ENCODE assay signal across 26 mouse cellular contexts in the genomic region with DNA sequence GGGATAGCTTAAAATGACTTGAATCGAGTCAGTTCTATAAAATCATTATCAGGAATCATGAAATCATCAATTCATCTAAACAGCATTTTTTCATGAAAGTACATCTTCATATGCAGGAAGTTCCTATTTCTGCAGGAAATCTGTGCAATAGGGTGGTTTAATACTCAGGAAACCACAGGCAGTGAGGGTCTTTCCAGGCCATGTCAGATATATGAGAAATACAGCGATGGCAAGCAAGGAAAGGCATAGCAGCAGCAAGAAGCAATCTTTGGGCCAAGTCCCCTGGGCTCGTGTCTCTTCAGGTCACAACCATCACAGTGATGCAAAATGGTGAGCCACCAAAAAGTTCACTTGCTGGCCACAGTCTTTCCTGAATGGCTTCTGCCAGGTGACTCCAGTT. TPM values are rescaled to one million over a fixed set of nuclear protein-coding genes. Genes with fewer than 3 reads are reported as not detected.
DNase-seq lines count a peak whose midpoint lies in the region; ATAC-seq lines count a peak whose summit lies in the region.
"Had no signal": no experiment of that assay in that cellular context is flagged by ENCODE, and none has a peak within 500 bp of the region (broad histone marks: within the 10 kb centered on the region; RNA-seq: fewer than 3 reads in every experiment).

No protein-coding gene starts in this region.

- no peak overlapping the region for H3K9ac ChIP-seq in midbrain, embryonic 14.5 days (replicated peaks; ENCODE audit: low read length)
- H3K9ac ChIP-seq: embryonic facial prominence, embryonic 12.5 days; forebrain, embryonic 13.5 days; forebrain, embryonic 15.5 days; forebrain, postnatal 0 days had no signal

- no peak overlapping the region for H3K27ac ChIP-seq in midbrain, embryonic 14.5 days (replicated peaks; ENCODE audit: low read depth, low read length)
- H3K27ac ChIP-seq: embryonic facial prominence, embryonic 10.5 days; embryonic facial prominence, embryonic 12.5 days; forebrain, embryonic 13.5 days; forebrain, embryonic 15.5 days had no signal

- no peak for DNase-seq in adrenal gland, postnatal 10 days
- no peak for DNase-seq in midbrain, embryonic 14.5 days
- DNase-seq: adrenal gland, adult 8-10 months; adrenal gland, postnatal 25 days; B cell, adult 2 months; cerebellum, adult 11 months; cerebellum, adult 18-20 months; cerebellum, adult 8-10 months; cerebellum, adult 9-11 months; cerebellum, postnatal 14 days; cerebellum, postnatal 36 days; forebrain, postnatal 0 days had no signal

- WGBS in midbrain, embryonic 14.5 days: 86% methylated on average over 3 of the region's 3 CpGs

- no peak overlapping the region for H3K4me3 ChIP-seq in midbrain, embryonic 14.5 days (replicated peaks; ENCODE audit: low read depth, low read length)
- H3K4me3 ChIP-seq: embryonic facial prominence, embryonic 10.5 days; embryonic facial prominence, embryonic 12.5 days; forebrain, embryonic 13.5 days; forebrain, embryonic 15.5 days had no signal

- H3K27me3 ChIP-seq in midbrain, embryonic 14.5 days (ENCODE audit: control insufficient read depth, insufficient read depth, low read length): no peaks in the 10 kb centered on the region
- H3K27me3 ChIP-seq: embryonic facial prominence, embryonic 12.5 days; forebrain, embryonic 13.5 days; forebrain, embryonic 15.5 days had no signal

- no peak overlapping the region for H3K4me2 ChIP-seq in midbrain, embryonic 14.5 days (ENCODE audit: low read length)
- H3K4me2 ChIP-seq: embryonic facial prominence, embryonic 12.5 days; forebrain, embryonic 13.5 days; forebrain, embryonic 15.5 days had no signal

- H3K9me3 ChIP-seq in midbrain, embryonic 14.5 days (ENCODE audit: control insufficient read depth, low read length): no peaks in the 10 kb centered on the region
- H3K9me3 ChIP-seq: embryonic facial prominence, embryonic 10.5 days; embryonic facial prominence, embryonic 12.5 days; forebrain, embryonic 13.5 days; forebrain, embryonic 15.5 days had no signal

- peak; percentile 77; the same call in 1 of the 2 replicates for ATAC-seq in common myeloid progenitor, adult 5-6 weeks (replicated peaks; ENCODE audit: low read depth, poor library complexity, severe bottlenecking)
- peak; percentile 76 to 79 for ATAC-seq in hematopoietic stem cell, adult 5-6 weeks (replicated peaks in 1 of 2; ENCODE audit: insufficient read depth in 1 of 2, low FRiP score in 2 of 2, low TSS enrichment in 1 of 2, low read depth in 1 of 2, poor library complexity in 2 of 2, severe bottlenecking in 2 of 2)
- ATAC-seq in megakaryocyte, adult 5-6 weeks (ENCODE audit: poor library complexity, severe bottlenecking): no peak
- no peak for ATAC-seq in midbrain, embryonic 14.5 days (ENCODE audit: low FRiP score, low TSS enrichment)
- ATAC-seq: activated CD4-positive, CD25-positive, alpha-beta regulatory T cell, adult 4 months; CD4-positive, CD25-positive, alpha-beta regulatory T cell, adult 4 months; forebrain, embryonic 13.5 days; forebrain, embryonic 15.5 days; forebrain, postnatal 0 days; Patski had no signal

- H3K4me1 ChIP-seq in midbrain, embryonic 14.5 days (ENCODE audit: control insufficient read depth, insufficient read depth, low read length): no peaks in the 10 kb centered on the region
- H3K4me1 ChIP-seq: embryonic facial prominence, embryonic 10.5 days; embryonic facial prominence, embryonic 12.5 days; forebrain, embryonic 13.5 days; forebrain, embryonic 15.5 days had no signal

- no peaks in the 10 kb centered on the region for H3K36me3 ChIP-seq in midbrain, embryonic 14.5 days (ENCODE audit: control insufficient read depth, insufficient read depth, low read length)
- H3K36me3 ChIP-seq: embryonic facial prominence, embryonic 10.5 days; embryonic facial prominence, embryonic 12.5 days; forebrain, embryonic 15.5 days; G1E had no signal

RNA-seq across cellular contexts. Expression of gene Cav3, which starts 13.6 kb away (rescaled TPM):
- total RNA-seq in common myeloid progenitor, adult 5-6 weeks (2017): not detected in 2 replicates
- not detected in 2 replicates for total RNA-seq in hematopoietic stem cell, adult 5-6 weeks (2017)
- total RNA-seq in adrenal gland, postnatal 10 days (2021): 10 to 100 TPM in 1 of 2 experiments, 1 to 10 TPM in 1; 4.2 to 11.3 TPM
- not detected in 2 replicates for total RNA-seq in megakaryocyte, adult 5-6 weeks (2015)
- not detected in 2 replicates for total RNA-seq in megakaryocyte, adult 5-6 weeks (2017)
- polyA plus RNA-seq in midbrain, embryonic 14.5 days (2014; fragmentation: Nextera tagmentation; extraction: Ambion mirVana): not detected in 2 replicates
- total RNA-seq: adrenal gland, adult 18-20 months; adrenal gland, adult 8-10 months; adrenal gland, postnatal 25 days; CH12.LX; forebrain, postnatal 0 days; G1E had no signal
- polyA plus RNA-seq: activated CD4-positive, CD25-positive, alpha-beta regulatory T cell, adult 4 months; CD4-positive, CD25-positive, alpha-beta regulatory T cell, adult 4 months; embryonic facial prominence, embryonic 10.5 days; forebrain, embryonic 11.5 days; forebrain, embryonic 13.5 days; forebrain, embryonic 15.5 days; G1E; Patski had no signal

RNA-seq across cellular contexts. Expression of gene Oxtr, which starts 44.1 kb away (rescaled TPM):
- 0.09 TPM in 1 of 2 replicates, not detected in the other for total RNA-seq in common myeloid progenitor, adult 5-6 weeks (2017)
- not detected in 2 replicates for total RNA-seq in hematopoietic stem cell, adult 5-6 weeks (2017)
- total RNA-seq in adrenal gland, postnatal 10 days (2021): 10 to 100 TPM; 38.6 to 39.8 TPM
- not detected in 2 replicates for total RNA-seq in megakaryocyte, adult 5-6 weeks (2015)
- 0.15 TPM in 1 of 2 replicates, not detected in the other for total RNA-seq in megakaryocyte, adult 5-6 weeks (2017)
- 0.64 and 1.1 TPM in 2 replicates for polyA plus RNA-seq in midbrain, embryonic 14.5 days (2014; fragmentation: Nextera tagmentation; extraction: Ambion mirVana)
- total RNA-seq: CH12.LX had no signal
- polyA plus RNA-seq: activated CD4-positive, CD25-positive, alpha-beta regulatory T cell, adult 4 months; CD4-positive, CD25-positive, alpha-beta regulatory T cell, adult 4 months had no signal

RNA-seq across cellular contexts. Expression of gene Ssu2, which starts 57.9 kb away (rescaled TPM):
- not detected in 2 replicates for total RNA-seq in common myeloid progenitor, adult 5-6 weeks (2017)
- not detected in 2 replicates for total RNA-seq in hematopoietic stem cell, adult 5-6 weeks (2017)
- 1 to 10 TPM; 2.3 to 3.0 TPM for total RNA-seq in adrenal gland, postnatal 10 days (2021)
- total RNA-seq in megakaryocyte, adult 5-6 weeks (2015): not detected in 2 replicates
- total RNA-seq in megakaryocyte, adult 5-6 weeks (2017): not detected in 2 replicates
- not detected in 2 replicates for polyA plus RNA-seq in midbrain, embryonic 14.5 days (2014; fragmentation: Nextera tagmentation; extraction: Ambion mirVana)
- total RNA-seq: CH12.LX, G1E had no signal
- polyA plus RNA-seq: activated CD4-positive, CD25-positive, alpha-beta regulatory T cell, adult 4 months; CD4-positive, CD25-positive, alpha-beta regulatory T cell, adult 4 months; forebrain, embryonic 11.5 days; forebrain, embryonic 13.5 days; G1E; Patski had no signal

Comparison
In these comparisons a context has a peak if more than half of its experiments do, and no peak if none do; other contexts are left out.
1. ATAC-seq: peak in common myeloid progenitor, adult 5-6 weeks (single experiment) and hematopoietic stem cell, adult 5-6 weeks (2 of 2); none in megakaryocyte, adult 5-6 weeks (single experiment) and midbrain, embryonic 14.5 days (single experiment).
2. RNA of gene Oxtr, which starts 44.1 kb away (total RNA-seq): 38.6 to 39.8 TPM in adrenal gland, postnatal 10 days; 0.15 TPM in megakaryocyte, adult 5-6 weeks, 0.09 TPM in common myeloid progenitor, adult 5-6 weeks and not detected in hematopoietic stem cell, adult 5-6 weeks; every median in the first group is over 10 times any median in the second.